Mouse (Mus musculus) neutrophil, adult 83 days (primary cell): Measurements from ENCODE around the gene 1700008P02Rik. TPM values are rescaled to one million over a fixed set of nuclear protein-coding genes. Genes with fewer than 3 reads are reported as not detected.

Source experiments
- total RNA-seq, 2 experiments: library from RNA; stranded (reverse); gene quantifications; one replicate each; pipeline ENCODE4 v1.2.4; 2023

The 1700008P02Rik gene
- total RNA-seq, result not detected

DNA sequence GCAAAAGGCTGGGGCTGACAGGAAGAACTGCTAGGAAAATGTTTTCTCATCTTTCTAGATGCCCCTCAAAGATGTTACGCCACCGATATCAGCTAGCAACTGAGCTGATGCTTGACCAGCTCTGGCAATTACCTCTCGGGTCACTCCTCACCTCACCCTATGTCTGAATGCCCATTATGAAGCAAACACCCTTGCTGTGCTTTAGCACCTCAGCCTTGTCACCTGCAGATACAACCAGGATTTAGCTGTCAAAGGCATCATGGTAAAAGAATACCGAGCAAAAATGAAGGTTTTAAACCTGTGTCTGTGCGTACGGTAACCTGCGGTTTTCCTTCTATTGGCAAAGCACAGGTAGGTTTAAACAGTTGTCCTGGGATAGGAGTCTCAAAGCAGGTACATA is at the start of gene 1700008P02Rik:
Gene 1700008P02Rik, minus strand, starts transcription at position 101 of the 400 bp plus-strand sequence.

